Mouse (Mus musculus): Measurements from ENCODE around the gene Poln. TPM values are rescaled to one million over a fixed set of nuclear protein-coding genes. Genes with fewer than 3 reads are reported as not detected.

The Poln gene
- 0.24 and 0.47 TPM in 2 replicates for polyA plus RNA-seq (2015; fragmentation: Nextera tagmentation; extraction: Ambion mirVana)

GRCm38 (mm10) chr5:34168950-34169891 is at the start of gene Poln, which contains the start of gene Haus3:
Gene Poln, minus strand, starts transcription at chr5:34169448.
Gene Haus3, minus strand, starts transcription at chr5:34169527.
- no peaks in the 10 kb centered on the region for H3K9me3 ChIP-seq
- H3K27ac ChIP-seq (replicated peaks), result peak within 1 kb of the TSS; percentile 87
- H3K27me3 ChIP-seq (replicated peaks), result no peaks in the 10 kb centered on the region
- H3K4me3 ChIP-seq, result peak within 1 kb of the TSS; percentile 76
- ATAC-seq (ENCODE audit: extremely low read depth, insufficient number of reproducible peaks, low FRiP score, low TSS enrichment), result peak; percentile 99
- peak within 1 kb of the TSS; percentile 78 for H3K4me2 ChIP-seq
- peak within 1 kb of the TSS; percentile 93 for H3K9ac ChIP-seq
- peaks cover 24% of the 10 kb centered on the region for H3K36me3 ChIP-seq
- peaks cover 38% of the 10 kb centered on the region for H3K4me1 ChIP-seq
- whole genome bisulfite sequencing, result under 1% methylated on average over 57 of the region's 57 CpGs

- Histone ChIP-seq H3K4me1 (peaks cover 41% of the 10 kb centered on the region), H3K4me3 (no peak overlapping the region), H3K9me3 (no peaks in the 10 kb centered on the region), H3K27ac (replicated peaks) (no peak overlapping the region), H3K27me3 (replicated peaks) (peaks cover 50% of the 10 kb centered on the region), H3K9ac (no peak overlapping the region), H3K4me2 (no peak overlapping the region), H3K36me3 (no peaks in the 10 kb centered on the region)
- ATAC-seq (ENCODE audit: extremely low read depth, insufficient number of reproducible peaks, low FRiP score, low TSS enrichment), result no peak
- WGBS, result 63% methylated on average over 5 of the region's 5 CpGs
These were observed 49.4 kb upstream of the Poln start for GRCm38 (mm10) chr5:34218672-34219071.

- peak overlapping the region; percentile 66 for H3K27ac ChIP-seq (replicated peaks)
- ATAC-seq (ENCODE audit: extremely low read depth, insufficient number of reproducible peaks, low FRiP score, low TSS enrichment), result peak; percentile 72; the same call in 1 of the 2 replicates
- no peak overlapping the region for H3K4me3 ChIP-seq
- no peaks in the 10 kb centered on the region for H3K36me3 ChIP-seq
- peaks cover 42% of the 10 kb centered on the region for H3K27me3 ChIP-seq (replicated peaks)
- peak overlapping the region; percentile 51 for H3K4me2 ChIP-seq
- no peak overlapping the region for H3K9ac ChIP-seq
- no peaks in the 10 kb centered on the region for H3K9me3 ChIP-seq
- 17% methylated on average over 9 of the region's 9 CpGs for WGBS
- H3K4me1 ChIP-seq, result peaks cover 46% of the 10 kb centered on the region
These were observed 48.5 kb upstream of the Poln start for GRCm38 (mm10) chr5:34217756-34218155.

GRCm38 (mm10) chr5:34216025-34216424 is 46.8 kb upstream of the Poln start:
- no peaks in the 10 kb centered on the region for H3K9me3 ChIP-seq
- H3K4me2 ChIP-seq, result no peak overlapping the region
- 85% methylated on average over 7 of the region's 7 CpGs for WGBS
- H3K4me3 ChIP-seq, result no peak overlapping the region
- no peak overlapping the region for H3K9ac ChIP-seq
- ATAC-seq (ENCODE audit: extremely low read depth, insufficient number of reproducible peaks, low FRiP score, low TSS enrichment), result no peak
- H3K36me3 ChIP-seq, result no peaks in the 10 kb centered on the region
- H3K4me1 ChIP-seq, result peaks cover 46% of the 10 kb centered on the region
- H3K27me3 ChIP-seq (replicated peaks), result peaks cover 33% of the 10 kb centered on the region
- H3K27ac ChIP-seq (replicated peaks), result no peak overlapping the region

GRCm38 (mm10) chr5:34213659-34214058 is 44.4 kb upstream of the Poln start:
- Histone ChIP-seq H3K4me1 (peaks cover 39% of the 10 kb centered on the region), H3K9me3 (no peaks in the 10 kb centered on the region), H3K4me2 (peak overlapping the region; percentile 18), H3K27ac (replicated peaks) (no peak overlapping the region), H3K9ac (no peak overlapping the region), H3K4me3 (no peak overlapping the region), H3K27me3 (replicated peaks) (peaks cover 26% of the 10 kb centered on the region), H3K36me3 (no peaks in the 10 kb centered on the region)
- 39% methylated on average over 8 of the region's 8 CpGs for WGBS
- ATAC-seq (ENCODE audit: extremely low read depth, insufficient number of reproducible peaks, low FRiP score, low TSS enrichment), result no peak

- peaks cover 26% of the 10 kb centered on the region for H3K4me1 ChIP-seq
- WGBS, result 5% methylated on average over 1 of the region's 1 CpGs
- H3K36me3 ChIP-seq, result no peaks in the 10 kb centered on the region
- no peaks in the 10 kb centered on the region for H3K9me3 ChIP-seq
- no peak overlapping the region for H3K4me3 ChIP-seq
- ATAC-seq (ENCODE audit: extremely low read depth, insufficient number of reproducible peaks, low FRiP score, low TSS enrichment), result no peak
- H3K27me3 ChIP-seq (replicated peaks), result peaks cover 9% of the 10 kb centered on the region
- no peak overlapping the region for H3K27ac ChIP-seq (replicated peaks)
- no peak overlapping the region for H3K9ac ChIP-seq
- H3K4me2 ChIP-seq, result no peak overlapping the region
These were observed 41.0 kb upstream of the Poln start for GRCm38 (mm10) chr5:34210279-34210678.

- ATAC-seq (ENCODE audit: extremely low read depth, insufficient number of reproducible peaks, low FRiP score, low TSS enrichment), result no peak
- no peaks in the 10 kb centered on the region for H3K36me3 ChIP-seq
- no peak overlapping the region for H3K4me2 ChIP-seq
- no peaks in the 10 kb centered on the region for H3K9me3 ChIP-seq
- H3K27ac ChIP-seq (replicated peaks), result no peak overlapping the region
- no peaks in the 10 kb centered on the region for H3K27me3 ChIP-seq (replicated peaks)
- H3K9ac ChIP-seq, result no peak overlapping the region
- H3K4me1 ChIP-seq, result peaks cover 11% of the 10 kb centered on the region
- no peak overlapping the region for H3K4me3 ChIP-seq
- 45% methylated on average over 3 of the region's 3 CpGs for WGBS
These were observed 38.3 kb upstream of the Poln start for GRCm38 (mm10) chr5:34207503-34207902.

GRCm38 (mm10) chr5:34205788-34206187 is 36.5 kb upstream of the Poln start:
- no peaks in the 10 kb centered on the region for H3K27me3 ChIP-seq (replicated peaks)
- no peaks in the 10 kb centered on the region for H3K9me3 ChIP-seq
- H3K4me1 ChIP-seq, result peaks cover 27% of the 10 kb centered on the region
- H3K9ac ChIP-seq, result no peak overlapping the region
- no peak for ATAC-seq (ENCODE audit: extremely low read depth, insufficient number of reproducible peaks, low FRiP score, low TSS enrichment)
- no peaks in the 10 kb centered on the region for H3K36me3 ChIP-seq
- 20% methylated on average over 2 of the region's 2 CpGs for WGBS
- H3K27ac ChIP-seq (replicated peaks), result no peak overlapping the region
- no peak overlapping the region for H3K4me3 ChIP-seq
- H3K4me2 ChIP-seq, result no peak overlapping the region

- Histone ChIP-seq H3K4me1 (peaks cover 28% of the 10 kb centered on the region), H3K36me3 (no peaks in the 10 kb centered on the region), H3K4me3 (no peak overlapping the region), H3K27ac (replicated peaks) (no peak overlapping the region), H3K4me2 (no peak overlapping the region), H3K27me3 (replicated peaks) (no peaks in the 10 kb centered on the region), H3K9ac (no peak overlapping the region), H3K9me3 (no peaks in the 10 kb centered on the region)
- ATAC-seq (ENCODE audit: extremely low read depth, insufficient number of reproducible peaks, low FRiP score, low TSS enrichment), result no peak
- 73% methylated on average over 2 of the region's 2 CpGs for WGBS
These were observed 35.7 kb upstream of the Poln start for GRCm38 (mm10) chr5:34204911-34205310.

GRCm38 (mm10) chr5:34202006-34202405 is 32.8 kb upstream of the Poln start:
- ATAC-seq (ENCODE audit: extremely low read depth, insufficient number of reproducible peaks, low FRiP score, low TSS enrichment), result no peak
- Histone ChIP-seq H3K9ac (no peak overlapping the region), H3K4me1 (peaks cover 28% of the 10 kb centered on the region), H3K9me3 (no peaks in the 10 kb centered on the region), H3K27ac (replicated peaks) (0 out of 2 replicates have a peak overlapping the region, but pooled peaks have one; percentile 6), H3K36me3 (no peaks in the 10 kb centered on the region), H3K4me3 (no peak overlapping the region), H3K27me3 (replicated peaks) (no peaks in the 10 kb centered on the region), H3K4me2 (no peak overlapping the region)
- WGBS, result 40% methylated on average over 4 of the region's 4 CpGs

GRCm38 (mm10) chr5:34201396-34201795 is 32.1 kb upstream of the Poln start:
- Histone ChIP-seq H3K9ac (no peak overlapping the region), H3K4me3 (no peak overlapping the region), H3K27ac (replicated peaks) (no peak overlapping the region), H3K4me2 (no peak overlapping the region), H3K9me3 (no peaks in the 10 kb centered on the region), H3K27me3 (replicated peaks) (no peaks in the 10 kb centered on the region), H3K4me1 (peaks cover 26% of the 10 kb centered on the region), H3K36me3 (no peaks in the 10 kb centered on the region)
- ATAC-seq (ENCODE audit: extremely low read depth, insufficient number of reproducible peaks, low FRiP score, low TSS enrichment), result peak; percentile 10; the same call in 1 of the 2 replicates
- 50% methylated on average over 2 of the region's 2 CpGs for WGBS
